Mouse (Mus musculus): ENCODE measurements around the gene Cybrd1.

DNA sequence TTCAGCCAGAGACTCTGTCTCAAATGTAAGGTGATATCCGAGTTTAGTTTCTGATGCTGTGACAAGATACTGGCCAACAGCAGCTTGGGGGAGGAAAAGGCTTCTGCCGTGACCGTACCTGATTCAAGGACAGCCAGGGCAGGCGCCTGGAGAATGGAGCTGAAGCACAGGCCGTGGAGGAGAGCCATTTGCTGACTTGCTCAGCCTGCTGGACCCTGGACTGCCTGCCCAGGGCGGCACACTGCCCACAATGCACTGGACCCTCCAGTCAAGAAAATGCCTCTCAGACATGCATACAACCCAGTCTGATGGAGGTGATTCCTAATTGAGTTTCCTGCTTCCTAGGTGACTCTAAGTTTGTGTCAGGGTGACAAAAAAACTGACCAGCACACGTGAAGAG lies 43.8 kb downstream of the Cybrd1 start:
- TF ChIP-seq CTCF (IDR thresholded peaks at IDR 0.05; ENCODE audit: control insufficient read depth, insufficient read depth, insufficient replicate concordance, low read depth, low read length) (no peak), POLR2A (IDR thresholded peaks at IDR 0.05; ENCODE audit: control insufficient read depth, low read depth, low read length) (no peak)

Measured in testis, adult 2 months (tissue).